Mouse (Mus musculus) limb, embryonic 12.5 days (tissue): ENCODE measurements around the gene Dcst2. TPM values are rescaled to one million over a fixed set of nuclear protein-coding genes. Genes with fewer than 3 reads are reported as not detected.

ENCODE experiments used
- ATAC-seq: fragments of 200-750 bp; cut with Nextera tagmentation; 2 replicates; pipeline ENCODE4 v1.8.0; 2017; ENCODE audit warnings: low read depth, moderate TSS enrichment; ENCODE audit not compliant: insufficient number of reproducible peaks, insufficient read depth, low FRiP score, low TSS enrichment
- H3K27ac ChIP-seq: fragments of 300-500 bp; sonication (generic); 2 replicates; pipeline ENCODE4 v1.5.1; 2016; ENCODE audit warnings: mild to moderate bottlenecking, moderate library complexity
- H3K27me3 ChIP-seq: fragments of 300-500 bp; sonication (generic); 2 replicates; pipeline ENCODE4 v1.6.1; 2016; ENCODE audit warnings: mild to moderate bottlenecking, moderate library complexity
- H3K36me3 ChIP-seq: fragments of 300-500 bp; sonication (generic); 2 replicates; pipeline ENCODE4 v1.6.1; 2016; ENCODE audit warnings: mild to moderate bottlenecking, moderate library complexity
- H3K4me1 ChIP-seq: fragments of 300-500 bp; sonication (generic); replicated peaks from 2 replicates; pipeline ENCODE4 v1.6.1; 2016
- H3K4me2 ChIP-seq: fragments of 300-500 bp; sonication (generic); 2 replicates; pipeline ENCODE4 v1.6.1; 2016; ENCODE audit warnings: mild to moderate bottlenecking, moderate library complexity
- H3K4me3 ChIP-seq: fragments of 300-500 bp; sonication (generic); replicated peaks from 2 replicates; pipeline ENCODE4 v1.5.1; 2016; ENCODE audit warnings: mild to moderate bottlenecking
- H3K9ac ChIP-seq: fragments of 300-500 bp; sonication (generic); replicated peaks from 2 replicates; pipeline ENCODE4 v1.6.1; 2016; ENCODE audit warnings: mild to moderate bottlenecking, moderate library complexity
- H3K9me3 ChIP-seq: fragments of 300-500 bp; sonication (generic); 2 replicates; pipeline ENCODE4 v1.6.1; 2016; ENCODE audit warnings: mild to moderate bottlenecking, moderate library complexity
- WGBS: fragments of 180-500 bp; shearing (Covaris S2); methylation state at CpG from one replicate; pipeline ENCODE4 v1.1.7; 2016; 5-methylcytosine and 5-hydroxymethylcytosine counted together
- polyA plus RNA-seq: library from polyadenylated mRNA; unstranded; fragments of >200 nt; fragmentation: Nextera tagmentation; extraction: Ambion mirVana; gene quantifications from 2 replicates; pipeline ENCODE4 v1.2.1, GENCODE M21; 2016

Gene Dcst2
- polyA plus RNA-seq, 1 experiment from 2014 or later = 0.20 TPM

DNA sequence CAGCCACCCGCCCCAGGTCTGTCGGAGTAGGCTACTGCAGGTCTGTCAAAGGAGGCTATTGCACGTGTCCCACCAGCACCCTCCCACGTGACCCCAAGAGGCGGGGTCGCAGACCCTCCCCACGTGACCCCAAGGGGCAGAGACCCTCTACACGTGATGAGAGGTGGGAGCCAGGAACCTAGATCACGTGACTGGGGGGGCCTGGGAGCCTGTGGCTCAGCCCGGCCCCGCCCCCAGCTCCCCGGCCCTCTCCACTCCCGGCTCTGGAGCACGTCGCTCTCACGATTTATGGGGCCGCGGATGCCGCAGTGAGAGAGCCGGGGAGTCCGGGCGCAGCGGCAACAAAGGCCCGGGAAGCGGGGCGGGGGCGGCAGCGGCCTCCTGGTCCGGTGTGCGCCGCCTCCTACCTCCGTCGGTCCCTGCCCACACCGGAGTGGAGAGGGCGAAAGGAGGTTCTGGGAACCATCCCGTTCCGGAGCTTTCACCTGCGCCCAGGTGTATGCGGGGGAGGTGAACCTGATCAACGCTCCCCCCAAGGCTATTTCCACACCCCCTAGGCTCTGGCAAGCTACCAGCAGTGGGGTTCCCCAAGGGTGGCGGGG lies 41.1 kb upstream of the Dcst2 start:
- Histone ChIP-seq H3K4me1 (peaks cover 64% of the 10 kb centered on the region), H3K27ac (peak overlapping the region; percentile 78; the same call in 1 of the 2 replicates), H3K4me2 (peak overlapping the region; percentile 99), H3K4me3 (peak overlapping the region; percentile 71), H3K27me3 (peaks cover 53% of the 10 kb centered on the region), H3K36me3 (no peaks in the 10 kb centered on the region), H3K9ac (peak overlapping the region; percentile 77), H3K9me3 (no peaks in the 10 kb centered on the region)
- 0 out of 2 replicates have a peak, but pooled peaks have one; percentile 9 for ATAC-seq
- WGBS = under 1% methylated on average over 41 of the region's 41 CpGs

DNA sequence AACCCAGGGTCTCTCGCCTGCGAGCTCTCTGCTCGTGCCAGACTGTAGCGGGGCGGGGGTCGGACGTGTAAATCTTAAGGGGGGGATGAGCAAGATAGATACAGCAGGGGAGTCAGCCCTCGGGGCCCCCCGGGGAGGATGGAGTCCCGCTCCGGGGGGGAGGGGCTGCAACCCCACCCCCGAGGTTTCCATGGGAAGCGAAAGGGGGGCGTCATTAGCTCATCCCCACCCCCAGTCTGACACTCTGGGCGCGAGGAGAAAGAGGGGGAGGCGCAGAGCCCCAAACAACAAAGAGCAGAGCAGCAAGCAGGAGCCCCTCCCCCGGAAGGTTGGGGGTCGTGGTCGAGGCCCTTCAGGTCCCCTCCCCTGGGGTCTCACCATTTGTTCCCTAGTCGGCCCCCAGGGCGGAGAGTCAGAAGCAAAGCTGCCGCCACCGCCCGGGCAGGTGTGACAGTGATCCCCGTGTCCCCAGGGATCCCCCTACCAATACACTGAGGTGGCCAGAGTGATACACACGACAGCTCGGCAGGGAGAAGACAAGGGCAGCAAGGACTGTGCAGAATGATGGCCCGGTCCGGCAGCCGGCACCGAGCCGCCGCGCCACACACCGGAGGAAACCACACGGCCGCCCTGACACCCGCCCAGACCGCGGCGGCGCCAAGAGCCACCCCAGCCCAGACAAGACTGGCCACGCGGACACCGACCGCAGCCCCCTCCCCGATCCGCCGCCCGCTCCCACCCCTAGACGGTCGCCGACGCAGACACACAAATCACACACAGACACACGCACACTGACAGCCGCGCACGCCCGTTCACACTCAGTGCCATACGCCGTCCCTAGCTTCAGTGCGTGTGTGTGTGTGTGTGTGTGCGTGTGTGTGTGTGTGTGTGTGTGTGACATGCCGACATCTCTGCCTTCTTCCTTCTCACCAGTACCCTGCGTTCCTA lies 40.3 kb upstream of the Dcst2 start:
- Histone ChIP-seq H3K27me3 (peaks cover 48% of the 10 kb centered on the region), H3K27ac (peak overlapping the region; percentile 78; the same call in 1 of the 2 replicates), H3K36me3 (no peaks in the 10 kb centered on the region), H3K4me3 (peak overlapping the region; percentile 71), H3K4me2 (peak overlapping the region; percentile 99), H3K9ac (peak overlapping the region; percentile 77), H3K9me3 (no peaks in the 10 kb centered on the region), H3K4me1 (peaks cover 56% of the 10 kb centered on the region)
- no peak for ATAC-seq
- WGBS = 1% methylated on average over 66 of the region's 66 CpGs

DNA sequence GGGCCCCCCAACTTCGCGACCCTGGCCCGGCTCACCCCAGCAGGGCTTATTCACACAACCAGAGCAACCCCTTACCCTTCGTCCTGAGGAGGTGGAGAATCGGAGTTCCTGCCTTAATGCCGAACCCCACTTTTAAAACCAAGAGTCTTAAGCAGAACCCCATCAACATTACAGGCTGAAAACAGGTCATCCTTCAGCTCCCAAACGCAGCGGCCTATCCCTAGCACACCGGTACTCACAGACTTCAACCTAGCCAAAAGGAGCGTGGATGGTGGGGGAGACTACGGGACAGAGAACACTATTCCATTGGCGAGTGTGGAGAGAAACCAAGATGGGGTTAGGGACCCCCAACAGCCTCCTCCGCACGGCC lies 39.7 kb upstream of the Dcst2 start:
- Histone ChIP-seq H3K4me1 (peaks cover 52% of the 10 kb centered on the region), H3K36me3 (no peaks in the 10 kb centered on the region), H3K4me3 (peak overlapping the region; percentile 71), H3K4me2 (peak overlapping the region; percentile 99), H3K27ac (peak overlapping the region; percentile 78; the same call in 1 of the 2 replicates), H3K9ac (peak overlapping the region; percentile 77), H3K9me3 (no peaks in the 10 kb centered on the region), H3K27me3 (peaks cover 47% of the 10 kb centered on the region)
- WGBS = under 1% methylated on average over 14 of the region's 14 CpGs
- no peak for ATAC-seq

GRCm38 (mm10) chr3:89322514-89323165 lies 39.1 kb upstream of the Dcst2 start, which contains the start of gene Efna3:
Efna3 (minus strand) TSS chr3:89322965.
- Histone ChIP-seq H3K27ac (peak within 1 kb of the TSS; percentile 78), H3K36me3 (no peaks in the 10 kb centered on the region), H3K4me1 (peaks cover 52% of the 10 kb centered on the region), H3K4me3 (peak within 1 kb of the TSS; percentile 71), H3K27me3 (peaks cover 42% of the 10 kb centered on the region), H3K4me2 (peak within 1 kb of the TSS; percentile 99), H3K9me3 (no peaks in the 10 kb centered on the region), H3K9ac (peak within 1 kb of the TSS; percentile 77)
- ATAC-seq = peak; percentile 35; the same call in 1 of the 2 replicates
- WGBS = 2% methylated on average over 52 of the region's 53 CpGs

GRCm38 (mm10) chr3:89325882-89326281 lies 35.9 kb upstream of the Dcst2 start:
- peaks cover 41% of the 10 kb centered on the region for H3K4me1 ChIP-seq
- H3K36me3 ChIP-seq = no peaks in the 10 kb centered on the region
- ATAC-seq = no peak
- no peak overlapping the region for H3K27ac ChIP-seq
- peaks cover 11% of the 10 kb centered on the region for H3K27me3 ChIP-seq
- H3K9me3 ChIP-seq = no peaks in the 10 kb centered on the region
- no peak overlapping the region for H3K9ac ChIP-seq
- no peak overlapping the region for H3K4me3 ChIP-seq
- 93% methylated on average over 8 of the region's 8 CpGs for WGBS
- no peak overlapping the region for H3K4me2 ChIP-seq

DNA sequence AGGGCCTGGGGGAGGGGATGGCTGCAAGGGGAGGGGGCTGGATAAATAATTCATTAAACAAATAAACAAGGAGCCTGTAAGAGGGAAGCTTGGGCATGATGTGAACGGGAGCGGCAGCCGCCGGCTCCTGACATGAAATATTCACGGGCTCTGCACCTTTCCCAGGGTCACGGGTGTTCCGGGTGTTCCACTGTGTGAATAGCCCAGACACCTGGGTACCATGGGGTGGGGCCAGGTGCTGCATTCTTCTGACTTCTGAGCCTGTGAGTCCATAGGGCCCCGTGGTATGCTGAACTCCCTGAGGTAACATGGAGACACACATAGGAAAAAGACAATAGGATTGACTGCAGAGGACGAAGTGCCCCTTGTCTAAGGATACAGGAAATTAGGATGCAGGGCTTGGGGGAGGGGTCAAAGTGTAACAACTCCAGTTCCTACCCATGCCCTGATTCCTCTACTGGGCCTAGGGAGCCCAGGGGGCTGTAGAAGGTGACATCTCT lies 34.4 kb upstream of the Dcst2 start:
- no peak overlapping the region for H3K27ac ChIP-seq

GRCm38 (mm10) chr3:89328623-89329022 lies 33.2 kb upstream of the Dcst2 start:
- Histone ChIP-seq H3K4me2 (no peak overlapping the region), H3K36me3 (peaks cover 13% of the 10 kb centered on the region), H3K4me1 (peaks cover 51% of the 10 kb centered on the region), H3K27ac (0 out of 2 replicates have a peak overlapping the region, but pooled peaks have one; percentile 29), H3K27me3 (no peaks in the 10 kb centered on the region; the same call in none of the 2 replicates), H3K9ac (no peak overlapping the region), H3K4me3 (no peak overlapping the region), H3K9me3 (no peaks in the 10 kb centered on the region)
- ATAC-seq = no peak
- 13% methylated on average over 4 of the region's 4 CpGs for WGBS

More for the DNA sequence above, 34.4 kb upstream of the Dcst2 start:
- Histone ChIP-seq H3K4me3 (no peak overlapping the region), H3K27me3 (no peaks in the 10 kb centered on the region; the same call in none of the 2 replicates), H3K4me1 (peaks cover 41% of the 10 kb centered on the region), H3K9ac (no peak overlapping the region; the same call in 1 of the 2 replicates), H3K9me3 (no peaks in the 10 kb centered on the region), H3K36me3 (peaks cover 1% of the 10 kb centered on the region; the same call in 1 of the 2 replicates), H3K4me2 (peak overlapping the region; percentile 3; the same call in 1 of the 2 replicates)
- ATAC-seq = no peak
- 28% methylated on average over 9 of the region's 9 CpGs for WGBS

DNA sequence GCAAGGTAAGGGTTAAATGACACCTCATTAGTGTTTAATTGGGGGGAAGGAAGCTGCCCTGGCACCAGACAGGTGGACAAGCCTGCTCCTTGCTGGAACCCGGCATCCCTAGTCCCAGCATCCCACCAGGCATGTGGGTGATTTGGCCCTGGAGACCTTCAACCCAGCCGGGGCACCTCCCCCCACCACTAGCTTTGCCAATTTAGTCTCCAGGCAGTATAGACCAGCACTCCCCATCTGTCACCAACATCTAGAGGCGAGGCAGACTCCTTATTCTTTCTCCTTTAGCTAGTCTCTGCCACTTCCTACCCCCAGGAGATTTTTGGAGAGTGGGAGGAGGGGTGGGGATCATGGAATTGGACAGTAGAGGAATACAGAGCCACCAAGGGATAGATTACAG lies 31.4 kb upstream of the Dcst2 start:
- peaks cover 60% of the 10 kb centered on the region for H3K4me1 ChIP-seq
- H3K9ac ChIP-seq = no peak overlapping the region
- H3K36me3 ChIP-seq = peaks cover 30% of the 10 kb centered on the region
- H3K9me3 ChIP-seq = no peaks in the 10 kb centered on the region
- no peak overlapping the region for H3K27ac ChIP-seq
- 33% methylated on average over 3 of the region's 3 CpGs for WGBS
- H3K27me3 ChIP-seq = no peaks in the 10 kb centered on the region; the same call in 1 of the 2 replicates
- H3K4me3 ChIP-seq = no peak overlapping the region
- H3K4me2 ChIP-seq = no peak overlapping the region
- no peak for ATAC-seq

GRCm38 (mm10) chr3:89330948-89331347 lies 30.8 kb upstream of the Dcst2 start:
- Histone ChIP-seq H3K9ac (no peak overlapping the region), H3K4me2 (no peak overlapping the region), H3K27ac (no peak overlapping the region), H3K4me3 (no peak overlapping the region), H3K27me3 (no peaks in the 10 kb centered on the region; the same call in 1 of the 2 replicates), H3K9me3 (no peaks in the 10 kb centered on the region), H3K4me1 (peaks cover 66% of the 10 kb centered on the region), H3K36me3 (peaks cover 31% of the 10 kb centered on the region)
- no peak for ATAC-seq
- WGBS = 19% methylated on average over 10 of the region's 10 CpGs

- Histone ChIP-seq H3K27me3 (no peaks in the 10 kb centered on the region; the same call in 1 of the 2 replicates), H3K4me2 (no peak overlapping the region), H3K9ac (no peak overlapping the region), H3K4me3 (no peak overlapping the region), H3K4me1 (peaks cover 72% of the 10 kb centered on the region), H3K9me3 (no peaks in the 10 kb centered on the region), H3K36me3 (peaks cover 31% of the 10 kb centered on the region), H3K27ac (0 out of 2 replicates have a peak overlapping the region, but pooled peaks have one; percentile 12)
- no peak for ATAC-seq
- 76% methylated on average over 13 of the region's 13 CpGs for WGBS
Observed at GRCm38 (mm10) chr3:89331561-89331960, 30.2 kb upstream of the Dcst2 start.
